Mouse (Mus musculus): ENCODE results near the gene Hat1.

DNA sequence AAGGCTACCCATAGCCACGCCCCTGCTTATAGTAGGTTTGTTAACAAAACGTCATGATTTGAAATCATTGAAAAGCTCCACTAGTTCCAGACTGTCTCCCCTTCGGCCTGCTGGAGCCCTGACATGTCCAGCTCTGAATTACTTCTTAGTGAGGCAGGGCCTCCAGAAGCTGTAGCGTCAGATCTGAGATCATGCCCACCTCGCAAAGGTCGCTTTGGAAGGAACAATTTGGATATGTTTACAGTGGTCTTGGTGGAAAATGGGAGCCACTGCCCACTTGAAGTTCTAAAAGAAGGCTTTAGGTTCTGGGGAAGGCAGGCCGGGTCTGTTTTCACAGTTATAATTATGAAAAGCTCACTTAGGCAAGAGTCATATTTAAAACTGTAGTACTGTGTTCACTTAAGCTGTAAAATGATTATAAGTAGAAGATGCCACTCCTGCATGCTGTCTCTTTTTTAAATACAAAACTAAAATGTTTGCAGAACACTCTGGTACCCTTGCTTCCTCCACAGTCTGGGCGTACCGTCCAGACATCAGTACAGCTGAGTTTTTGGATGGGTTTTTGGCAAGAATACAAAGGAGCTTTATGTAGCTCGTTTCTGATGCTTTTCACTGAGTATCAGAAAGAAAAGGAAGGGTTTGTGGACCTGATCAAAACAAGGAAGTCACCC, 94.4 kb downstream of the Hat1 start:
- no peak for TF ChIP-seq GATA1 (IDR thresholded peaks at IDR 0.05; ENCODE audit: low read length)
- no peak for TF ChIP-seq TAL1 (IDR thresholded peaks at IDR 0.05; ENCODE audit: low read length)
